Mouse (Mus musculus) small intestine, adult 2 months (tissue): ENCODE results near the gene Prkag3.

Experiments used
- CTCF ChIP-seq: fragments of 200-500 bp; IDR thresholded peaks from 2 replicates; pipeline ENCODE4 v1.5.1; 2012; ENCODE audit warnings: low read depth, mild to moderate bottlenecking, control low read depth, inconsistent platforms, low read length, moderate library complexity, mixed read lengths; ENCODE audit not compliant: insufficient replicate concordance, insufficient read length; ENCODE audit errors: extremely low read depth
- POLR2A ChIP-seq: fragments of 200-500 bp; IDR thresholded peaks from 2 replicates; pipeline ENCODE4 v1.6.1; 2012; ENCODE audit warnings: low read depth, mild to moderate bottlenecking, control low read depth, inconsistent platforms, low read length, moderate library complexity

DNA sequence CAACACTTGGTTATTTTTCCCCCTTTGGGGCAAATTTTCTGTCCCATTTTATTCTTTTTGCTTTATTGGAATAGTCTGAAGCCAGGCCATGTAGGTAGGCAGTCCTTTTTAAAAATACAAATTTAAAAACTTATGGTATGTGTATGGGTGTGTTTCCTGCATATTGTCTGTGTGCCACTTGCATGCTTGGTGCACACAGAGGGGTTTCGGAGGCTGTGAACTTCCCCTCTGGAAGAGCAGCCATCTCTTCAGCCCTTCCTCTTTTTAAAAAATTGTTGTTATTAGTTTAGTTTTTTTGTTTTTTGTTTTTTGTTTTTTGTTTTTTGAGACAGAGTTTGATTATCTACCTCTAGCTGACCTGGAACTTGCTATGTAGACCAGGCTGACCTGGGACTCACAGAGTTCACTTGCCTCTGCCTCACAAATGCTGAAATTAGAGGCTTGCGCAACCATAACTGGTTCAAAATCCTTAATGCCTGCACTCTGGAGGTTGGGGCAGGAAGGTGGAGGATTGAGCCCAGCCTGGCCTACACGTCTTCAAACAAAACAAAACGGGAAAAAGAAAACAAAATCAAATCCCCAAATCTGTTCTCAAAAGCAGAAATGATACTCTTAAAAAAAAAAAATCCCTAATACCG lies 36.4 kb downstream of the Prkag3 start:
- TF ChIP-seq CTCF (no peak), POLR2A (no peak)
